ENCODE assay signal across 8 mouse cellular contexts in genomic region chr6:134038881-134039280, GRCm38 (mm10). TPM values are rescaled to one million over a fixed set of nuclear protein-coding genes. Genes with fewer than 3 reads are reported as not detected.
DNase-seq lines count a peak whose midpoint lies in the region; ATAC-seq lines count a peak whose summit lies in the region.

No protein-coding gene starts in this region.

- H3K4me3 ChIP-seq in heart, embryonic 14.5 days (ENCODE audit: control insufficient read depth in 1 of 2, insufficient read depth in 1 of 2, low read depth in 1 of 2, low read length in 2 of 2): peak overlapping the region in 1 of 2 experiments; percentile 81; a peak in 2 of 4 replicates
- H3K4me3 ChIP-seq in macrophage (ENCODE audit: inconsistent target): no peak overlapping the region; the same call in 1 of the 2 replicates

- no peak for ATAC-seq in heart, embryonic 14.5 days (ENCODE audit: insufficient number of reproducible peaks, insufficient read depth, low FRiP score, low read depth)
- ATAC-seq in frontal cortex, adult (ENCODE audit: low TSS enrichment): no peak

- peak overlapping the region; percentile 75 for H3K4me2 ChIP-seq in heart, embryonic 14.5 days (ENCODE audit: low read length)

- H3K79me2 ChIP-seq in macrophage (ENCODE audit: inconsistent target): peaks cover 80% of the 10 kb centered on the region

- H3K27me3 ChIP-seq in heart, embryonic 14.5 days (ENCODE audit: control insufficient read depth, insufficient read depth, low read length): no peaks in the 10 kb centered on the region

- H3K36me3 ChIP-seq in heart, embryonic 14.5 days (ENCODE audit: control insufficient read depth, insufficient read depth, low read length): no peaks in the 10 kb centered on the region
- no peaks in the 10 kb centered on the region for H3K36me3 ChIP-seq in macrophage (ENCODE audit: inconsistent target)

- DNase-seq in ovary, adult 18-20 months (ENCODE audit: low spot score): peak; percentile 62
- DNase-seq in ovary, postnatal 10 days (ENCODE audit: low spot score): no peak
- DNase-seq in kidney, postnatal 14 days: peak; percentile 82
- no peak for DNase-seq in gastrocnemius, postnatal 14 days
- DNase-seq in right cerebral cortex, adult 18-20 months: no peak

- peaks cover 37 to 62% of the 10 kb centered on the region in 2 experiments for H3K4me1 ChIP-seq in heart, embryonic 14.5 days (ENCODE audit: control insufficient read depth in 2 of 2, insufficient read depth in 2 of 2, low read length in 2 of 2)

- intact Hi-C loops in gastrocnemius, postnatal 14 days (cut with DNase I; ENCODE audit: low total_unique reads): no loop called here

- WGBS in heart, embryonic 14.5 days: 7% methylated on average over 6 of the region's 6 CpGs
- WGBS in macrophage (ENCODE audit: missing documents): 14% methylated on average over 6 of the region's 6 CpGs

- peak overlapping the region in 1 of 2 experiments; percentile 25; a peak in 1 of 4 replicates for H3K27ac ChIP-seq in heart, embryonic 14.5 days (replicated peaks in 1 of 2; ENCODE audit: control insufficient read depth in 1 of 2, insufficient read depth in 1 of 2, low read depth in 2 of 2, low read length in 2 of 2)
- peak overlapping the region; percentile 92 for H3K27ac ChIP-seq in macrophage

- H3K9me3 ChIP-seq in heart, embryonic 14.5 days (ENCODE audit: control insufficient read depth, low read length): no peaks in the 10 kb centered on the region

- H3K9ac ChIP-seq in heart, embryonic 14.5 days (ENCODE audit: low read length): peak overlapping the region; percentile 45

RNA-seq across cellular contexts. Expression of gene Etv6, which starts 3.4 kb away (rescaled TPM):
- polyA plus RNA-seq in heart, embryonic 14.5 days (2014; fragmentation: Nextera tagmentation; extraction: Ambion mirVana): 13.0 and 14.5 TPM in 2 replicates
- total RNA-seq in macrophage (2018; cell fraction: chromatin; rRNA removed): 100 to 1,000 TPM in 3 of 26 experiments, 10 to 100 TPM in 23; 35.9 to 168 (median 52.6) TPM
- 10 to 100 TPM; 34.1 to 60.8 (median 42.1) TPM for total RNA-seq in macrophage (2018; cell fraction: cytosol; rRNA removed)
- 100 to 1,000 TPM in 2 of 26 experiments, 10 to 100 TPM in 24; 37.7 to 145 (median 56.4) TPM for total RNA-seq in macrophage (2018; cell fraction: nucleus; rRNA removed)
- polyA plus RNA-seq in macrophage (2018): 23.4 to 26.3 TPM (median 24.8 TPM) in 3 replicates
- 1 to 10 TPM; 7.8 to 8.3 TPM for total RNA-seq in gastrocnemius, postnatal 14 days (2021)

Comparison
In these comparisons a context has a peak if more than half of its experiments do, and no peak if none do; other contexts are left out.
1. DNase-seq: peak in ovary, adult 18-20 months (single experiment) and kidney, postnatal 14 days (single experiment); none in ovary, postnatal 10 days (single experiment), gastrocnemius, postnatal 14 days (single experiment) and right cerebral cortex, adult 18-20 months (single experiment).